Mouse (Mus musculus) heart, adult 2 months (tissue): ENCODE results near the gene Aacs. TPM values are rescaled to one million over a fixed set of nuclear protein-coding genes. Genes with fewer than 3 reads are reported as not detected.
A peak's percentile ranks its signal among the peaks of the same experiment; 100 is the strongest.

Experiments used
- DNase-seq, 2 experiments: peaks; one replicate each; pipeline ENCODE4 v3.0.0; 2021
- H3K27ac ChIP-seq: fragments of 200-600 bp; 2 replicates; pipeline ENCODE4 v1.8.1; 2022
- H3K27me3 ChIP-seq: fragments of 200-500 bp; 2 replicates; pipeline ENCODE4 v1.6.1; 2012; ENCODE audit warnings: mild to moderate bottlenecking, low read length, inconsistent platforms, mixed read lengths; ENCODE audit not compliant: control insufficient read depth, insufficient read depth
- H3K36me3 ChIP-seq: fragments of 200-500 bp; 2 replicates; pipeline ENCODE4 v1.6.1; 2012; ENCODE audit warnings: low read length, inconsistent platforms; ENCODE audit not compliant: control insufficient read depth, insufficient read depth
- H3K4me1 ChIP-seq: fragments of 200-500 bp; 2 replicates; pipeline ENCODE4 v1.6.1; 2011; ENCODE audit warnings: low read length; ENCODE audit not compliant: control insufficient read depth, insufficient read depth
- H3K4me3 ChIP-seq: fragments of 200-600 bp; 2 replicates; pipeline ENCODE4 v1.8.1; 2022
- H3K79me2 ChIP-seq: fragments of 200-500 bp; replicated peaks from 2 replicates; pipeline ENCODE4 v1.6.1; 2012; ENCODE audit warnings: mild to moderate bottlenecking, inconsistent platforms, low read length, moderate library complexity, mixed read lengths; ENCODE audit not compliant: control insufficient read depth, insufficient read depth
- H3K9ac ChIP-seq: fragments of 200-500 bp; 2 replicates; pipeline ENCODE4 v1.6.1; 2012; ENCODE audit warnings: low read depth, mild to moderate bottlenecking, control low read depth, inconsistent platforms, low read length, mixed read lengths
- CTCF ChIP-seq: fragments of 200-600 bp; IDR thresholded peaks from 2 replicates; pipeline ENCODE4 v1.8.1; 2022; ENCODE audit warnings: antibody characterized with exemption, mild to moderate bottlenecking, moderate library complexity
- EP300 ChIP-seq: fragments of 200-500 bp; IDR thresholded peaks from 2 replicates; pipeline ENCODE4 v1.6.1; 2011; ENCODE audit warnings: low read depth, low read length, control low read depth; ENCODE audit not compliant: insufficient read depth
- POLR2A ChIP-seq: fragments of 200-500 bp; IDR thresholded peaks from 2 replicates; pipeline ENCODE4 v1.6.1; 2011; ENCODE audit warnings: mild to moderate bottlenecking, low read depth, low read length, control low read depth; ENCODE audit not compliant: insufficient read depth
- WGBS: fragments of 180-500 bp; shearing (Covaris S2); methylation state at CpG from one replicate; pipeline ENCODE4 v1.1.7; 2018; 5-methylcytosine and 5-hydroxymethylcytosine counted together
- intact Hi-C: fragments of 180-260 bp; cut with DNase I; formaldehyde crosslinking; loops from one replicate; pipeline ENCODE4 v1.15.1; 2025
- polyA plus RNA-seq: library from polyadenylated mRNA; depleted of rRNA; stranded (reverse); fragments of >200 nt; gene quantifications from 2 replicates; pipeline ENCODE4 v1.2.3, GENCODE M21; 2012
- total RNA-seq, 2 experiments: library from RNA; stranded (reverse); gene quantifications; 2 replicates each; pipeline ENCODE4 v1.2.3; 2021

The Aacs gene
- total and polyA plus RNA-seq, 3 experiments = 3.3 to 17.7 (median 3.9) TPM

- Histone ChIP-seq H3K9ac (no peak overlapping the region), H3K4me1 (peaks cover 3% of the 10 kb centered on the region), H3K36me3 (no peaks in the 10 kb centered on the region), H3K79me2 (no peaks in the 10 kb centered on the region), H3K4me3 (no peak overlapping the region), H3K27me3 (no peaks in the 10 kb centered on the region), H3K27ac (no peak overlapping the region)
- intact Hi-C loops = no loop called here
- DNase-seq = no peak
- 75% methylated on average over 14 of the region's 14 CpGs for WGBS
- no peak for TF ChIP-seq POLR2A
- TF ChIP-seq CTCF = no peak
- no peak for TF ChIP-seq EP300
Measured at GRCm38 (mm10) chr5:125467261-125467660, 8.4 kb upstream of the Aacs start.

GRCm38 (mm10) chr5:125470713-125471112 is 4.9 kb upstream of the Aacs start:
- H3K27ac ChIP-seq = no peak overlapping the region
- no peaks in the 10 kb centered on the region for H3K79me2 ChIP-seq
- H3K36me3 ChIP-seq = no peaks in the 10 kb centered on the region
- no peaks in the 10 kb centered on the region; the same call in 1 of the 2 replicates for H3K4me1 ChIP-seq
- WGBS = 87% methylated on average over 4 of the region's 4 CpGs
- H3K9ac ChIP-seq = no peak overlapping the region
- H3K27me3 ChIP-seq = no peaks in the 10 kb centered on the region
- no peak overlapping the region for H3K4me3 ChIP-seq
- TF ChIP-seq EP300 (no peak), POLR2A (no peak), CTCF (no peak)
- intact Hi-C loops = loop anchor here (10.0 kb wide), 1 partner anchor 606 kb away; the partner anchor contains the start of genes Ccdc92 and Zfp664
- no peak for DNase-seq

GRCm38 (mm10) chr5:125472796-125473475 is 2.7 kb upstream of the Aacs start:
- DNase-seq = no peak
- intact Hi-C loops = loop anchor here (10.0 kb wide), 1 partner anchor 608 kb away; the partner anchor contains the start of genes Ccdc92 and Zfp664
- H3K36me3 ChIP-seq = no peaks in the 10 kb centered on the region
- H3K9ac ChIP-seq = no peak overlapping the region
- H3K79me2 ChIP-seq = no peaks in the 10 kb centered on the region
- no peak overlapping the region for H3K4me3 ChIP-seq
- no peak for TF ChIP-seq CTCF
- TF ChIP-seq EP300 = no peak
- no peak for TF ChIP-seq POLR2A
- 77% methylated on average over 9 of the region's 9 CpGs for WGBS
- no peak overlapping the region for H3K27ac ChIP-seq
- H3K4me1 ChIP-seq = no peaks in the 10 kb centered on the region; the same call in 1 of the 2 replicates
- no peaks in the 10 kb centered on the region for H3K27me3 ChIP-seq

GRCm38 (mm10) chr5:125475030-125475429 is 584 bp upstream of the Aacs start:
- H3K79me2 ChIP-seq = no peaks in the 10 kb centered on the region
- H3K4me3 ChIP-seq = peak overlapping the region; percentile 66
- no peaks in the 10 kb centered on the region for H3K27me3 ChIP-seq
- peak overlapping the region; percentile 38 for H3K9ac ChIP-seq
- H3K4me1 ChIP-seq = no peaks in the 10 kb centered on the region; the same call in 1 of the 2 replicates
- 64% methylated on average over 12 of the region's 12 CpGs for WGBS
- TF ChIP-seq CTCF (no peak), POLR2A (no peak), EP300 (no peak)
- intact Hi-C loops = loop anchor here (1.0 to 10.0 kb wide), 3 partner anchors 9 to 610 kb away; partner anchors contain the start of genes Ccdc92, Dhx37 and Zfp664
- no peaks in the 10 kb centered on the region for H3K36me3 ChIP-seq
- no peak for DNase-seq
- peak overlapping the region; percentile 55; the same call in 1 of the 2 replicates for H3K27ac ChIP-seq

- no peak for TF ChIP-seq EP300
- no peak for TF ChIP-seq POLR2A
- no peak for TF ChIP-seq CTCF
- no peaks in the 10 kb centered on the region; the same call in 1 of the 2 replicates for H3K4me1 ChIP-seq
- peak overlapping the region; percentile 66 for H3K4me3 ChIP-seq
- H3K79me2 ChIP-seq = no peaks in the 10 kb centered on the region
- no peaks in the 10 kb centered on the region for H3K36me3 ChIP-seq
- H3K27me3 ChIP-seq = no peaks in the 10 kb centered on the region
- intact Hi-C loops = loop anchor here (5.0 to 10.0 kb wide), 2 partner anchors 44 to 611 kb away; partner anchors contain the start of genes Ccdc92, Dhx37 and Zfp664
- peak overlapping the region; percentile 29 for H3K27ac ChIP-seq
- DNase-seq = no peak
- H3K9ac ChIP-seq = peak overlapping the region; percentile 69
- WGBS = 41% methylated on average over 5 of the region's 5 CpGs
Measured at GRCm38 (mm10) chr5:125476286-125476625, 642 bp downstream of the Aacs start.

GRCm38 (mm10) chr5:125476799-125477198 is 1.2 kb downstream of the Aacs start:
- H3K4me1 ChIP-seq = no peaks in the 10 kb centered on the region; the same call in 1 of the 2 replicates
- DNase-seq = no peak
- no peak overlapping the region for H3K4me3 ChIP-seq
- intact Hi-C loops = loop anchor here (5.0 to 10.0 kb wide), 2 partner anchors 44 to 612 kb away; partner anchors contain the start of genes Ccdc92, Dhx37 and Zfp664
- H3K36me3 ChIP-seq = no peaks in the 10 kb centered on the region
- 72% methylated on average over 7 of the region's 7 CpGs for WGBS
- H3K9ac ChIP-seq = no peak overlapping the region
- TF ChIP-seq EP300 = no peak
- TF ChIP-seq POLR2A = no peak
- TF ChIP-seq CTCF = no peak
- H3K79me2 ChIP-seq = no peaks in the 10 kb centered on the region
- no peak overlapping the region for H3K27ac ChIP-seq
- no peaks in the 10 kb centered on the region for H3K27me3 ChIP-seq
